Mouse (Mus musculus): ENCODE measurements around the gene Rrp12. TPM values are rescaled to one million over a fixed set of nuclear protein-coding genes. Genes with fewer than 3 reads are reported as not detected.
"Not testable (repeated sequence)": the region's sequence is repeated elsewhere in the genome, so short reads cannot be mapped to it uniquely, and the experiment has no call there.

Rrp12 gene
- polyA plus RNA-seq (2016; fragmentation: Nextera tagmentation; extraction: Ambion mirVana) = 27.3 and 34.1 TPM in 2 replicates

- peaks cover 18% of the 10 kb centered on the region for H3K4me1 ChIP-seq (replicated peaks)
- WGBS = 1% methylated on average over 46 of the region's 46 CpGs
- H3K27me3 ChIP-seq (ENCODE audit: insufficient read depth, poor library complexity, severe bottlenecking) = no peaks in the 10 kb centered on the region
- peaks cover 21% of the 10 kb centered on the region for H3K36me3 ChIP-seq
- DNase-seq (ENCODE audit: low spot score) = peak; percentile 83
- no peaks in the 10 kb centered on the region for H3K9me3 ChIP-seq
- H3K27ac ChIP-seq = peak within 1 kb of the TSS; percentile 66
- peak within 1 kb of the TSS; percentile 85 for H3K4me3 ChIP-seq
Measured at GRCm38 (mm10) chr19:41895460-41896318, at the start of gene Rrp12. TSS of gene Rrp12 (minus strand) at chr19:41896173.

- H3K9me3 ChIP-seq = peaks cover 7% of the 10 kb centered on the region; the same call in 1 of the 2 replicates
- H3K36me3 ChIP-seq = peaks cover 98% of the 10 kb centered on the region
- H3K27me3 ChIP-seq (ENCODE audit: insufficient read depth, poor library complexity, severe bottlenecking) = no peaks in the 10 kb centered on the region
- no peaks in the 10 kb centered on the region for H3K4me1 ChIP-seq (replicated peaks)
- H3K27ac ChIP-seq = no peak overlapping the region
- no peak overlapping the region for H3K4me3 ChIP-seq
- 88% methylated on average over 7 of the region's 7 CpGs for WGBS
- no peak for DNase-seq (ENCODE audit: low spot score)
Measured at GRCm38 (mm10) chr19:41943841-41944240, 47.9 kb upstream of the Rrp12 start.

- WGBS = 93% methylated on average over 5 of the region's 5 CpGs
- Histone ChIP-seq H3K27me3 (ENCODE audit: insufficient read depth, poor library complexity, severe bottlenecking) (no peaks in the 10 kb centered on the region), H3K36me3 (peaks cover 75% of the 10 kb centered on the region), H3K4me1 (replicated peaks) (peaks cover 13% of the 10 kb centered on the region), H3K4me3 (no peak overlapping the region), H3K27ac (no peak overlapping the region), H3K9me3 (no peaks in the 10 kb centered on the region)
- no peak for DNase-seq (ENCODE audit: low spot score)
Measured at GRCm38 (mm10) chr19:41938539-41938938, 42.6 kb upstream of the Rrp12 start.

GRCm38 (mm10) chr19:41935921-41936320, 39.9 kb upstream of the Rrp12 start:
- Histone ChIP-seq H3K27ac (no peak overlapping the region), H3K36me3 (peaks cover 54% of the 10 kb centered on the region)

GRCm38 (mm10) chr19:41934124-41934523, 38.2 kb upstream of the Rrp12 start:
- H3K9me3 ChIP-seq = no peaks in the 10 kb centered on the region
- no peak for DNase-seq (ENCODE audit: low spot score)
- H3K4me3 ChIP-seq = peak overlapping the region; percentile 91
- H3K36me3 ChIP-seq = peaks cover 53% of the 10 kb centered on the region
- H3K4me1 ChIP-seq (replicated peaks) = peaks cover 22% of the 10 kb centered on the region
- WGBS = 45% methylated on average over 6 of the region's 6 CpGs
- peak overlapping the region; percentile 92 for H3K27ac ChIP-seq
- H3K27me3 ChIP-seq (ENCODE audit: insufficient read depth, poor library complexity, severe bottlenecking) = no peaks in the 10 kb centered on the region

More at GRCm38 (mm10) chr19:41935921-41936320, 39.9 kb upstream of the Rrp12 start:
- DNase-seq (ENCODE audit: low spot score) = no peak
- WGBS = 95% methylated on average over 1 of the region's 1 CpGs
- H3K9me3 ChIP-seq = no peaks in the 10 kb centered on the region
- H3K4me1 ChIP-seq (replicated peaks) = peaks cover 22% of the 10 kb centered on the region
- H3K4me3 ChIP-seq = no peak overlapping the region
- no peaks in the 10 kb centered on the region for H3K27me3 ChIP-seq (ENCODE audit: insufficient read depth, poor library complexity, severe bottlenecking)

- peak; percentile 98 for DNase-seq (ENCODE audit: low spot score)
- Histone ChIP-seq H3K4me3 (peak within 1 kb of the TSS; percentile 91), H3K36me3 (peaks cover 51% of the 10 kb centered on the region), H3K4me1 (replicated peaks) (peaks cover 22% of the 10 kb centered on the region), H3K27ac (peak within 1 kb of the TSS; percentile 92), H3K9me3 (no peaks in the 10 kb centered on the region), H3K27me3 (ENCODE audit: insufficient read depth, poor library complexity, severe bottlenecking) (no peaks in the 10 kb centered on the region)
- under 1% methylated on average over 47 of the region's 47 CpGs for WGBS
Measured at GRCm38 (mm10) chr19:41933179-41934086, 37.5 kb upstream of the Rrp12 start, which contains the start of the genes Exosc1 and Zdhhc16. TSS of gene Exosc1 (minus strand) at chr19:41933423. TSS of gene Zdhhc16 (plus strand) at chr19:41933480.

DNA sequence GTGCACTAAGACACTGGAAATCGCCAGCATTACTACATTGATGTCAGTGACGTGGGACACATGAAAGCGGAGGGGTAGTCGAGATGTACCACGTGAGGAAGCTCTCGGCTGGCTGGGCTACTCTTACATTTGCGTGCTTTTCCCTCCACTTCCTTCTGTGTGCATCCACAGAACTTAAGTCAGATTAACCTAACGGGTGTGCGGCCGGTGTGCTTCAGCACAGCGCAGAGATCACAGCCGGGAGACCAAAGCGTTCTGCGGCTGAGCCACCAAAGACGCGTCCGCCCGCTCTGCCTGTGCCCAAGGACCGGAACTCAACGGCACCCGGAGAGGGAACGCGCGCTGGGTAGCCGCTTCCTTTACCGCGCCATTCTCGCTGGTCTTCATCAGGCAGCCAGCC, 36.7 kb upstream of the Rrp12 start:
- Histone ChIP-seq H3K27ac (peak overlapping the region; percentile 92), H3K4me1 (replicated peaks) (peaks cover 22% of the 10 kb centered on the region), H3K36me3 (peaks cover 51% of the 10 kb centered on the region), H3K27me3 (ENCODE audit: insufficient read depth, poor library complexity, severe bottlenecking) (no peaks in the 10 kb centered on the region), H3K4me3 (peak overlapping the region; percentile 91), H3K9me3 (no peaks in the 10 kb centered on the region)
- peak; percentile 13 for DNase-seq (ENCODE audit: low spot score)
- WGBS = under 1% methylated on average over 28 of the region's 28 CpGs

GRCm38 (mm10) chr19:41920412-41921067, 24.6 kb upstream of the Rrp12 start:
- Histone ChIP-seq H3K27me3 (ENCODE audit: insufficient read depth, poor library complexity, severe bottlenecking) (no peaks in the 10 kb centered on the region), H3K9me3 (no peaks in the 10 kb centered on the region), H3K36me3 (peaks cover 87% of the 10 kb centered on the region), H3K27ac (no peak overlapping the region), H3K4me1 (replicated peaks) (no peaks in the 10 kb centered on the region), H3K4me3 (no peak overlapping the region)
- 82% methylated on average over 5 of the region's 5 CpGs for WGBS
- no peak for DNase-seq (ENCODE audit: low spot score)

DNA sequence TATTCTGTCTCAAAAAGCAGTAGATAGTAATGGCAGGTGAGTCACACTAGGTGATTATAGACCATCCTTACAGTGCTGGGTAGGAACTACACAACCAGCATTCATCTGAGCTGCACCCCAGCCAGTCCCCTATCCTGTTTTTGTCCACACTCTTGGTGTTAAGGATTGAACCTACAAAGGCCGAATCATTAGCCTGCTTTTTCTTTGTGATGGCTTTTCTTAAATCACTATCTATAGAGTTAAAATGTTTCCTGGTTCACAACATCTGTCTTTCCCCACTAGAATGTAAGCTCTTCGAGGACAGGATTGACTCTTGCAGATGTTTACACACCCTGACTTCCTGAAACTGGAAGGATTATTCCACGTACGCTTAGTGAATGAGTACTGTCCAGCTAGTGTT, 23.5 kb upstream of the Rrp12 start:
- Histone ChIP-seq H3K4me1 (replicated peaks) (no peaks in the 10 kb centered on the region), H3K27ac (no peak overlapping the region), H3K4me3 (no peak overlapping the region), H3K9me3 (no peaks in the 10 kb centered on the region), H3K36me3 (peaks cover 89% of the 10 kb centered on the region), H3K27me3 (ENCODE audit: insufficient read depth, poor library complexity, severe bottlenecking) (no peaks in the 10 kb centered on the region)
- no peak for DNase-seq (ENCODE audit: low spot score)
- 80% methylated on average over 4 of the region's 4 CpGs for WGBS

- Histone ChIP-seq H3K4me1 (replicated peaks) (peaks cover 18% of the 10 kb centered on the region), H3K9me3 (no peaks in the 10 kb centered on the region), H3K27me3 (ENCODE audit: insufficient read depth, poor library complexity, severe bottlenecking) (no peaks in the 10 kb centered on the region), H3K27ac (no peak overlapping the region), H3K36me3 (peaks cover 77% of the 10 kb centered on the region), H3K4me3 (no peak overlapping the region)
- whole genome bisulfite sequencing = 92% methylated on average over 4 of the region's 4 CpGs
- DNase-seq (ENCODE audit: low spot score) = no peak
Measured at GRCm38 (mm10) chr19:41916853-41917252, 20.9 kb upstream of the Rrp12 start.

- Histone ChIP-seq H3K9me3 (no peaks in the 10 kb centered on the region), H3K27me3 (ENCODE audit: insufficient read depth, poor library complexity, severe bottlenecking) (no peaks in the 10 kb centered on the region), H3K27ac (no peak overlapping the region), H3K36me3 (peaks cover 61% of the 10 kb centered on the region), H3K4me3 (no peak overlapping the region), H3K4me1 (replicated peaks) (peaks cover 18% of the 10 kb centered on the region)
- no peak for DNase-seq (ENCODE audit: low spot score)
- 95% methylated on average over 3 of the region's 3 CpGs for WGBS
Measured at GRCm38 (mm10) chr19:41915294-41915693, 19.3 kb upstream of the Rrp12 start.

DNA sequence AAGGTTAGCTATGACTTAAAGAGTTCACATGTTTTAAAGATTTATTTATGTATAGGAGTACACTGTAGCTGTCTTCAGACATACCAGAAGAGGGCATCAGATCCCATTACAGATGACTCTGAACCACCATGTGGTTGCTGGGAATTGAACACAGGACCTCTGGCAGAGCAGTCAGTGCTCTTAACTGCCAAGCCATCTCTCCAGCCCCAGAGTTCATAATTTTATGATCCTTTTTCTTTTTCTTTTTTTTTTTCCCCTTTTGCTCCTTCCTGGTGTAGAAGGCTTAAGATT, 18.6 kb upstream of the Rrp12 start:
- Histone ChIP-seq H3K4me1 (replicated peaks) (peaks cover 18% of the 10 kb centered on the region), H3K36me3 (peaks cover 54% of the 10 kb centered on the region), H3K4me3 (peak overlapping the region; percentile 97)
- H3K27me3 ChIP-seq (ENCODE audit: insufficient read depth, poor library complexity, severe bottlenecking); H3K9me3 ChIP-seq; DNase-seq (ENCODE audit: low spot score); H3K27ac ChIP-seq: not testable (repeated sequence)

All from hindbrain, embryonic 10.5 days (tissue).